In genomic region chr2:25290101-25290815, GRCm38 (mm10) we compare ENCODE assay signal across 8 mouse cellular contexts. TPM values are rescaled to one million over a fixed set of nuclear protein-coding genes. Genes with fewer than 3 reads are reported as not detected.
DNase-seq lines count a peak whose midpoint lies in the region; ATAC-seq lines count a peak whose summit lies in the region.

No protein-coding gene starts in this region.

- peaks cover 28% of the 10 kb centered on the region for H3K4me1 ChIP-seq in heart, embryonic 10.5 days
- H3K4me1 ChIP-seq in forebrain, embryonic 12.5 days, result peaks cover 19% of the 10 kb centered on the region
- H3K4me1 ChIP-seq in midbrain, embryonic 13.5 days (replicated peaks), result peaks cover 29% of the 10 kb centered on the region

- peaks cover 11% of the 10 kb centered on the region for H3K36me3 ChIP-seq in heart, embryonic 10.5 days
- peaks cover 15% of the 10 kb centered on the region for H3K36me3 ChIP-seq in forebrain, embryonic 12.5 days (replicated peaks)
- peaks cover 10% of the 10 kb centered on the region for H3K36me3 ChIP-seq in midbrain, embryonic 13.5 days

- ATAC-seq in forebrain, embryonic 12.5 days (ENCODE audit: low FRiP score), result no peak
- no peak for ATAC-seq in midbrain, embryonic 13.5 days
- ATAC-seq in monocyte, adult 5-6 weeks (replicated peaks; ENCODE audit: insufficient number of reproducible peaks, low FRiP score, low TSS enrichment, poor library complexity, severe bottlenecking), result no peak

- H3K27me3 ChIP-seq in heart, embryonic 10.5 days (ENCODE audit: insufficient read depth, poor library complexity, severe bottlenecking), result peaks cover 96% of the 10 kb centered on the region
- peaks cover 87% of the 10 kb centered on the region for H3K27me3 ChIP-seq in forebrain, embryonic 12.5 days
- peaks cover 75% of the 10 kb centered on the region for H3K27me3 ChIP-seq in midbrain, embryonic 13.5 days

- peak overlapping the region; percentile 36 for H3K4me3 ChIP-seq in heart, embryonic 10.5 days
- peak overlapping the region; percentile 30 for H3K4me3 ChIP-seq in forebrain, embryonic 12.5 days (replicated peaks)
- peak overlapping the region; percentile 8 for H3K4me3 ChIP-seq in midbrain, embryonic 13.5 days (replicated peaks)

- H3K9me3 ChIP-seq in heart, embryonic 10.5 days, result no peaks in the 10 kb centered on the region
- no peaks in the 10 kb centered on the region for H3K9me3 ChIP-seq in forebrain, embryonic 12.5 days
- no peaks in the 10 kb centered on the region for H3K9me3 ChIP-seq in midbrain, embryonic 13.5 days

- H3K27ac ChIP-seq in heart, embryonic 10.5 days, result no peak overlapping the region
- no peak overlapping the region for H3K27ac ChIP-seq in forebrain, embryonic 12.5 days
- no peak overlapping the region for H3K27ac ChIP-seq in midbrain, embryonic 13.5 days

- peak overlapping the region; percentile 25 for H3K4me2 ChIP-seq in forebrain, embryonic 12.5 days
- H3K4me2 ChIP-seq in midbrain, embryonic 13.5 days (replicated peaks), result peak overlapping the region; percentile 30

- WGBS in heart, embryonic 10.5 days, result 3% methylated on average over 54 of the region's 54 CpGs
- 3% methylated on average over 54 of the region's 54 CpGs for WGBS in forebrain, embryonic 12.5 days
- 2% methylated on average over 54 of the region's 54 CpGs for WGBS in midbrain, embryonic 13.5 days

- intact Hi-C loops in heart, postnatal 14 days (cut with DNase I), result no loop called here

- no peak for DNase-seq in heart, embryonic 10.5 days (ENCODE audit: low spot score)
- no peak for DNase-seq in heart, postnatal 14 days
- peak; percentile 53 for DNase-seq in R1 (ENCODE audit: low read depth, low spot score)
- peak; percentile 53 for DNase-seq in kidney, postnatal 14 days
- no peak for DNase-seq in thymus, postnatal 14 days

- no peak overlapping the region for H3K9ac ChIP-seq in forebrain, embryonic 12.5 days
- peak overlapping the region; percentile 20; the same call in 1 of the 2 replicates for H3K9ac ChIP-seq in midbrain, embryonic 13.5 days (replicated peaks)

RNA-seq across cellular contexts. Expression of gene Lrrc26, which starts 0.5 kb away (rescaled TPM):
- polyA plus RNA-seq in heart, embryonic 10.5 days (2016; fragmentation: Nextera tagmentation; extraction: Ambion mirVana), result not detected in 2 replicates
- total RNA-seq in heart, postnatal 14 days (2021), result under 1 TPM in 1 of 2 experiments, not detected in 1; 0.55 TPM
- not detected in 2 replicates for polyA plus RNA-seq in forebrain, embryonic 12.5 days (2016; fragmentation: Nextera tagmentation; extraction: Ambion mirVana)
- polyA plus RNA-seq in midbrain, embryonic 13.5 days (2015; fragmentation: Nextera tagmentation; extraction: Ambion mirVana), result 0.27 TPM in 1 of 2 replicates, not detected in the other
- not detected in 3 replicates for total RNA-seq in monocyte, adult 5-6 weeks (2017)

RNA-seq across cellular contexts. Expression of gene Tmem210, which starts 2.3 kb away (rescaled TPM):
- polyA plus RNA-seq in heart, embryonic 10.5 days (2016; fragmentation: Nextera tagmentation; extraction: Ambion mirVana), result not detected in 2 replicates
- not detected for total RNA-seq in heart, postnatal 14 days (2021)
- not detected in 2 replicates for polyA plus RNA-seq in forebrain, embryonic 12.5 days (2016; fragmentation: Nextera tagmentation; extraction: Ambion mirVana)
- polyA plus RNA-seq in midbrain, embryonic 13.5 days (2015; fragmentation: Nextera tagmentation; extraction: Ambion mirVana), result not detected in 2 replicates
- not detected in 3 replicates for total RNA-seq in monocyte, adult 5-6 weeks (2017)

RNA-seq across cellular contexts. Expression of gene Anapc2, which starts 18.0 kb away (rescaled TPM):
- 101 and 113 TPM in 2 replicates for polyA plus RNA-seq in heart, embryonic 10.5 days (2016; fragmentation: Nextera tagmentation; extraction: Ambion mirVana)
- total RNA-seq in heart, postnatal 14 days (2021), result 10 to 100 TPM; 44.0 to 44.1 TPM
- 134 and 141 TPM in 2 replicates for polyA plus RNA-seq in forebrain, embryonic 12.5 days (2016; fragmentation: Nextera tagmentation; extraction: Ambion mirVana)
- polyA plus RNA-seq in midbrain, embryonic 13.5 days (2015; fragmentation: Nextera tagmentation; extraction: Ambion mirVana), result 147 and 149 TPM in 2 replicates
- 42.6 to 64.9 TPM (median 43.8 TPM) in 3 replicates for total RNA-seq in monocyte, adult 5-6 weeks (2017)

RNA-seq across cellular contexts. Expression of gene Ssna1, which starts 18.0 kb away (rescaled TPM):
- polyA plus RNA-seq in heart, embryonic 10.5 days (2016; fragmentation: Nextera tagmentation; extraction: Ambion mirVana), result 164 and 199 TPM in 2 replicates
- total RNA-seq in heart, postnatal 14 days (2021), result 10 to 100 TPM; 38.3 to 46.9 TPM
- 207 and 224 TPM in 2 replicates for polyA plus RNA-seq in forebrain, embryonic 12.5 days (2016; fragmentation: Nextera tagmentation; extraction: Ambion mirVana)
- polyA plus RNA-seq in midbrain, embryonic 13.5 days (2015; fragmentation: Nextera tagmentation; extraction: Ambion mirVana), result 205 and 216 TPM in 2 replicates
- total RNA-seq in monocyte, adult 5-6 weeks (2017), result 31.8 to 50.4 TPM (median 32.4 TPM) in 3 replicates

RNA-seq across cellular contexts. Expression of gene Tprn, which starts 27.8 kb away (rescaled TPM):
- 5.1 and 6.4 TPM in 2 replicates for polyA plus RNA-seq in heart, embryonic 10.5 days (2016; fragmentation: Nextera tagmentation; extraction: Ambion mirVana)
- total RNA-seq in heart, postnatal 14 days (2021), result 1 to 10 TPM; 5.7 to 7.6 TPM
- polyA plus RNA-seq in forebrain, embryonic 12.5 days (2016; fragmentation: Nextera tagmentation; extraction: Ambion mirVana), result 9.3 and 10.0 TPM in 2 replicates
- 11.4 and 13.3 TPM in 2 replicates for polyA plus RNA-seq in midbrain, embryonic 13.5 days (2015; fragmentation: Nextera tagmentation; extraction: Ambion mirVana)
- 7.1 to 9.2 TPM (median 8.4 TPM) in 3 replicates for total RNA-seq in monocyte, adult 5-6 weeks (2017)

Comparison
In these comparisons a context has a peak if more than half of its experiments do, and no peak if none do; other contexts are left out.
1. DNase-seq: peak in R1 (single experiment) and kidney, postnatal 14 days (single experiment); none in heart, embryonic 10.5 days (single experiment), heart, postnatal 14 days (0 of 2) and thymus, postnatal 14 days (single experiment).
2. Peak in every context shown above with its lines, with median percentiles within 50 percentile points of each other: H3K4me3 ChIP-seq.